Mouse (Mus musculus): ENCODE measurements at regions not wholly inside any gene's neighbourhood (a gene's known extent, or its start where the extent isn't known, plus 50 kb on each side); places are given as distances from the start of the nearest gene placed in this dataset.

DNA sequence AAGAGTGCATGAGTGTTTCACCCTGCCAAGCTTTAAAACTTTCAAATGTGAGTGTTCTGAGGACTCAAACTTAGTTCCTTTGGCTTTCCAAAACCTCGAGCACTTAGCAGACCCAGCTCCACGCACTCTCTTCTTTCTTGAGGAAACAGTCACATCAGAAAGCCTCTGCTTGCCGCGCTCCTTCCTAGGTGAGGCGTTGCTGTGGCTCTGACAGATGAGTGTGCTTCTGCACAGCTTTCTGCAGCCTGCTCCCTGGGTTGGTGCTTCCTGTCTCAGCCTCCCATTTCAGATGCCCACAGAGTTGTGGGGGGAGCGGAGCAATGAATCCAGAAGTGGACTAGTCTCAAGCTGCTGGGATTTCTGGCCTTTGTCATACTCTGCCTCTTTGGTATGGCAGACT, 95.3 kb upstream of the Id2 start:
- no peak for DNase-seq (ENCODE audit: low spot score in 2 of 2)

DNA sequence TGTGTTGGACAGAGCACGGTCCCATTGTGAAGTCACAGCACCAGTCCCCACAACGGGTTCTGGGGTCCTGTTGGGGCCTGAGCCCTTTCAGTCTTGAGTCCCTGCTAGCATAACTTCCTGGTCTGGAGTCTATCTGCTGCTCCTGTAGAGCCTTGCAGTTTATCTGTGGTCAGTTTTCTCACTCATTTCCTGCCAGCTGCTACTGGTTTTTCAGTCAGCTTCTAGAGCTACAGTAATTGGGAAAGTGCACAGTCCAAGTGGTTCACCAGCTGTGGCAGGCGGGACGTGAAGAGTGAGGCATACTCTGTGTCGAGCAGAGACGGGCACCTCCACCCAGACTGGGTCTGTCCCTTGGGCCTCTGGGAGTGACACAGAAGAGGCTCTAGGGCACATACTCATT, 93.4 kb upstream of the Id2 start:
- DNase-seq (ENCODE audit: low spot score in 2 of 2) = no peak

- DNase-seq (ENCODE audit: low spot score in 2 of 2) = no peak
Observed at GRCm38 (mm10) chr12:25189174-25189761, 92.3 kb upstream of the Id2 start.

- no peak for DNase-seq (ENCODE audit: low spot score in 2 of 2)
Observed at GRCm38 (mm10) chr12:25188556-25188955, 91.6 kb upstream of the Id2 start.

- DNase-seq (ENCODE audit: low spot score in 2 of 2) = no peak
Observed at GRCm38 (mm10) chr12:25187216-25187615, 90.3 kb upstream of the Id2 start.

DNA sequence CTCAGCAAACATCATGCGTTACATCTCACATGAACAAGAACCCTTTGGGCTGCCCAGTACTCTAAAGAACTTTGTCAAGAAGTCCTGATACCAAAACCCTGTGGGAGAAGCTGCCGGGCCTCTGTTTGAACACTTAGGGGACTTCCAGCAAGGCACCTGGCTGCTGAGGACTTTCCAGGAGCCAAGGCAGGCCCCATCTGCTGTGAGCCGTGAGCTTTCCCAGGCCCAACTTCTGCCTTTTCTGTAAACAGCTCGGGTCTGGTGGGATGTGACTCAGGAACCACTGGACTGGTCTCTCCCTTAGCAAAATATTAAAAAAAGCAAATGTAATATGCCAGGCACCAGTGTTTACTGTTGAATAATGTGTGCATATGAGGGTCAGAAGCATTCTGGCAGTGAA, 85.7 kb upstream of the Id2 start:
- no peak for DNase-seq (ENCODE audit: low spot score in 2 of 2)

- no peak for DNase-seq (ENCODE audit: low spot score in 2 of 2)
Observed at GRCm38 (mm10) chr12:25181317-25181716, 84.4 kb upstream of the Id2 start.

DNA sequence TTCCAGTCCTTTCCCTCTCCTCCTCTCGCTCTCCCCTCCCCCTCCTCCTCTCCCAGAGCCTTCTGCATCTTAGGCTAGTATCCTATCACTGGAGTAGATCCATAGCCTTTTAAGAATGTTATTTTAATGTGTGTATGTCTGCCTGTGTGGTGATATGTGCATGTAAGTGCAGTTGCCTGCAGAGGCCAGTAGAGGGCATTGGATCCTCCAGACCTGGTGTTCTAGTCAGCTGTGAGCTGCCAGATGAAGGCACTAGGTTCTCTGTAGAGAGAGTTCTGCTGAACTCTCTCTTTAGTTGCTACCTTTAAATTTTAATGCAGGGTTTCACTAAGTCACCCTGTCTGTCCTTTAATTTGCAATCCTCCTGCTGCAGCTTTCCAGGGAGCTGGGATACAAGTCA, 83.9 kb upstream of the Id2 start:
- no peak for DNase-seq (ENCODE audit: low spot score in 2 of 2)

DNA sequence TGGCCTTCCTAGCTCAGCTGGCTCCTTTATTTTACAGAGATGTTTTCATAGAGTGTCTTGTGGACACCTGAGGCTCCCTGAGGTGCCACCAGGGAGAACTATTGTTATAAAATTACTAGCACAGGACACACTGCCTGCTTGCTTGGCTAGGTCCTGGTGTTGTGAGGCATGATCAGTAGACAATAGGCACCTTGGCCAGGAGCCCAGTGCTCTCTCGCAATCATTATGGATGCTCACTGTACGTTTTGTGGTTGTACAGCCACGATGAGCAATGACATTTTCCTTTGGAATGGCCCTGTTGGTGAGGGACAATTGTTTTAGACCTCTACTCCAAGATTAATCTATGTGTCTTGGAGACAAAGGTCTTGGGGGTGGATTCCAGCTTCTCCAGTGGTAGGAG, 83.3 kb upstream of the Id2 start:
- DNase-seq (ENCODE audit: low spot score in 2 of 2) = no peak

DNA sequence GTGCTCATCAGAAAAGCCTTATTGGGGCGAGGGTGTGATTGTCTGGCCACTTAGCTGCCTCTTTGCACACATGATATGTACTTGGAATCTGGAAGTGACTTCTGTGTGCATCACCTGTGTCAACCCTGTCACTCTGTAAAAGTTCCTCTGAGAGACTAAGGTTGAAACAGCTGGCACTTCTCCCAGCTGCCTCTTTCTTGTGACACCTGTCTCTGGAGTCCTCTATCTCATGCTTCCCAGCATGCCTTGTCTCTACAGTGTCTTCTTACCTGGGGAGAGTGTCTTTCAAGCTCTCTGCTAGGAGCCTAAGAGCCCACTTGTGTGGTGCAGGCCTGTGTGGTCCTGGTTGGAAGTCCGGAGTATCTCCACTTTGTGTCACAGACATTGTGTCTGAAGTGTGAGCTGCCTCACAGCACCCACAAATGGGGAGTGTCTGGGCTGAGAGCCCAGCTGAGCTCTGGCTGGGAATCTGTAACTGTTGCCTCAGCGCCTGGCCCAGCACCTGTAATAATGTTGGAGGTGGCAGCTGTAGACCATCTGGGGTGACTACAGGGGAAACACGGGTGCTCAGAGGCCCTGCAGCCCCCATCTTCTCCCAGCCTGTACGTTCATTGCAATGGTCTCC, 81.7 kb upstream of the Id2 start:
- DNase-seq (ENCODE audit: low spot score in 2 of 2) = no peak

- no peak for DNase-seq (ENCODE audit: low spot score in 2 of 2)
Observed at GRCm38 (mm10) chr12:25177827-25178226, 80.9 kb upstream of the Id2 start.

DNA sequence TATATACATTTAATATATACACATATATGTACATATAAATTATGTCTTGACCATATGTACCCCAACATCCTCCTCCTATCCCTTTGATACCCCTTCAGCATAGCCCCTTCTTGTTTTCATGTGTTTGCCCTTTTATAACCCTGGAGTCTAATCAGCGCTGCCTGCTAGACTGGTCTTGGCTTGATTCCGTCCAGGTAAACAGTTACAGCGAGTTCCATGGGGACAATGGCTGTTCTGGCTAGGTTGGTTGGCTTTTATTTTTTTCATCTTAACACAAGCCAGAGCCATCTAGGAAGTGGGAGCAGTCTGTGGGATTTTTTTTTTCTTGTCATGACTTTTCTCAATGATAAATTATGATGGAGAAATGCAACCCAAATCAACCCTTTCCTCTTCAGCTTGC, 79.6 kb upstream of the Id2 start:
- DNase-seq (ENCODE audit: low spot score in 2 of 2) = no peak

- no peak for DNase-seq (ENCODE audit: low spot score in 2 of 2)
Observed at GRCm38 (mm10) chr12:25173064-25173463, 76.1 kb upstream of the Id2 start.

- no peak for DNase-seq (ENCODE audit: low spot score in 2 of 2)
Observed at GRCm38 (mm10) chr12:25172450-25172849, 75.5 kb upstream of the Id2 start.

GRCm38 (mm10) chr12:25169611-25170010, 72.7 kb upstream of the Id2 start:
- DNase-seq (ENCODE audit: low spot score in 2 of 2) = no peak

GRCm38 (mm10) chr12:25168213-25168545, 71.2 kb upstream of the Id2 start:
- DNase-seq (ENCODE audit: low spot score in 2 of 2) = no peak

DNA sequence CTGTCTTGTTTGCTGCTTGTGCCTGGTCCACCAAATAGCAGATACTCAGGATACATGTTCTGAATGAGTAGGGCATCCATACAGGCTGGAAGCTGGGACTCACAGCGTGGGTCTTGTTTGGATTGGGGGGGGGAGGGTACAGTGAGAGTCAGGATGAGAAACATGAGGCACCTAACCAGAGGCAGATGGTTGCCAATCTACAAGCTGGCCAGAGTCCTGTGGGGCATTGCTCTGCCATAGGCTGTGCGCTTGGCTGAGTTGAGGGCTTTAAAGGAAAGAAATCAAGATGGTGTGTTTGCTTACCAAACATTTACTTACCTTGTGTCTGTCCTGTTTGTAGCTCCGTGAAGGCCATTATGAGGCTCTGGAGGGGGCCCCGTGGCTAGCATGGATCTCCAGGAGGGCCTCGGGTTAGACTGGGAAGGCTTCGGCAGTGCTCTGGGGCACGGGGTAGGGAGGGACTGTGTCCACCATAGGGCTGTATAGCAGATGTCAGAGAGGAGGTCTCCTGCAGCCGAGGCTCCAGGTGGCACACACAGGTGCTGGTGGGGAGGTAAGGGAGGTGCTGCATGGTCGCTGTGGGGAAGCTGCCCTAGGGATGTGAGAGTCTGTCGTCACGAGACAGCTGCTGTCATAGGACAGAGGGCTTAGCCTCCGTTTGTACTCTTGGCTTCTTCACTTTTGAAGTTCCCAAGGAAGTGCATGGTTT, 70.7 kb upstream of the Id2 start:
- DNase-seq (ENCODE audit: low spot score in 2 of 2) = no peak

- DNase-seq (ENCODE audit: low spot score in 2 of 2) = no peak
Observed at GRCm38 (mm10) chr12:25166525-25166924, 69.6 kb upstream of the Id2 start.

DNA sequence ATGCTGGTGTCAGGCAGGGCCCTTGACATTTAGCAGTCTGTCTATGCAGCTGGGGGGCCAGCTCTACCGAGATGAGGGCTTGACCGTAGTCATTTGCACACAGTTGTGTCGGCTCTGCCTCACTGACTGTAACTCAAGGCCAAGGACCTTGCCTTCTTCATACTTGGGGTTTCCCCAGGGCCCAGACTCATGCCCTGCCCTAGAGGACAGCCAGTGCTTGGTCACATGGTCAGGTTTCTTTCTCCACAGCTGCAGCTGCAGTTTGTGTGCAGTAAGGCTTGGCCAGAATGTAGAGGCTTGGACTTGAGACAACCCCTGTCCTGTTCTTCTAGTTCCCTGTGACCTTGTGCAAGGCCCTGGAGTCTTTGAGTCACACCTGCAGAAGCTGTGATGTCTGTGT, 68.7 kb upstream of the Id2 start:
- no peak for DNase-seq (ENCODE audit: low spot score in 2 of 2)

DNA sequence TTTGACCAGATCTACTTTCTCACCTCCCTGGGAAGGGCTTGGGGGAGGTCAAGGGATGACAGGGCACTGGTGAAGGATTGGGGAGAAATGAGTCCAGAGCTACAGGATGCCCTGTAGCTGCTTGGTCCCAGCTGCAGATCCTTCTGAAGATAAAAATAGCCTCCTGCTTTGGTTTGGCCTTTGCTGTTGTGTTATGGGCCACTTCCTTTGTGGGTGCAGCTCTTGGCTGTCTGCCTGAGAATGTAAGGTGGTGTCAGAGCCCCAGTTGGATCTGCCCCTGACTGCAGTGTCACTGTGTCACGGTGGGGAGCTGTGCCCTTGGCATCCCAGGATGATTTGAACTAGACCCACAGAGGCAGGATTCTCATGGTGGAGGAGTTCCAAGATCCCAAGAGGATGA, 67.8 kb upstream of the Id2 start:
- DNase-seq (ENCODE audit: low spot score in 2 of 2) = no peak

DNA sequence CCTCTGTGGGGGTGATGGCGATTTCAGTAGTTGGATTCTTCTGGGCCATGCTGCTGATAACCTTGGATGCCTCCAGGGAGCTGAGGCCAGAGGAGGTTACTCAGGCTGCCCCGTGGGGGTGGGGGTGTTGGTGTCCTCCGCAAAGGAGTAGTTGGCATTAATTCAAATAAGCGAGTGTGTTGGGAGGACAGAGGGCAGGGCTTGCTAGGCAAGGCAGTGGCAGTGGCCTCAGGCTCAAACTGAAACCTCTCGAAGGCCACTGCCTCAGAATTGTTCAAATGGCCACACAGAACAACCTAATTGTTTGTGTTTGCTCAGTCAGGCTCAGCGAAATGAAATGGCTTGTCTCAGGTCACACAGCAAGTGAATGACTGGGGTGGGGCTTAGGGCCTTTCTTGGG, 66.6 kb upstream of the Id2 start:
- DNase-seq (ENCODE audit: low spot score in 2 of 2) = no peak

DNA sequence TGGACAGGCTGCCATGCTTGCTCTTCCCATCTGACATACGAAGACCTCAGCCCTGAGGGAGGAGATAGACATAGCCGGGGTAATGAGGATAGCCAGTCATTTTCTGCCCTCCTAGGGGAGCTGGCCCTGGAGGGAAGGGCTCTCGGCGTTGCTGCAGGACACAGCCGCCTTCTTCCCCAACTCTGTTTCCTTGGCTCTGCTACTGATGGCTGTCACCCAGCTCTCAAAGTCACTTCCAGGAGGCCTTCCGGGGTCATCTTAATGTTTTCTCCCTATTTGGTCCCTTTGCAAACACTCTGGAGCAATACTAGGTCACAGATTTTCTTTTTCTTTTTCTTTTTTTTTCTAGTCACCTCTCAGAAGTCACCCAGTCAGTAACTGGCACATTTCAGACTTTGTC, 65.9 kb upstream of the Id2 start:
- DNase-seq (ENCODE audit: low spot score in 2 of 2) = no peak

DNA sequence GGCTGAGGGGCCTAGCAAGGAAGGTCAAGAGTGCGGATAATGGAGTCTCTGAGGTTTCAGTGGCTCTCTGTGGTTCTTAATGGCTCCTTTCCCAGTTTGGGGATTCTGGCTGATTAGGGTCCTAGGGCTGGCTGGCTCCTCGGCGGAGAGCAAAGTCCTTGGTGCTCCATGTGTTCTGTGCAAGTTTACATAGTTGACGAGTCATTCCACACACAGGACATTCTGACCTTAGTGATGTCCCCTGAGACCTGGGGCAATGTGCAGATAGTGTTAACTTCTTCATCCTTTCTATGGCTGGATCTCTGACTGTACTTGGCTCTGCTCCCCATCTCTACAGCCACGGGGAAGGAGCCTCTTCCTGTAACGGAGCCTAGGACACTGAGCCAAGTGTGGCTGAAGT, 65.0 kb upstream of the Id2 start:
- DNase-seq (ENCODE audit: low spot score in 2 of 2) = no peak
